Mouse (Mus musculus) WW6 (cell line): ENCODE measurements around the gene Bcl9.

Experiments
- DNase-seq: peaks from one replicate; pipeline ENCODE4 v3.0.0-alpha.2; 2013; ENCODE audit warnings: low read depth, low spot score

Bcl9 gene

GRCm38 (mm10) chr3:97232328-97232727 lies 65.4 kb downstream of the Bcl9 start:
- no peak for DNase-seq

GRCm38 (mm10) chr3:97231857-97232256 lies 65.9 kb downstream of the Bcl9 start:
- DNase-seq = no peak

DNA sequence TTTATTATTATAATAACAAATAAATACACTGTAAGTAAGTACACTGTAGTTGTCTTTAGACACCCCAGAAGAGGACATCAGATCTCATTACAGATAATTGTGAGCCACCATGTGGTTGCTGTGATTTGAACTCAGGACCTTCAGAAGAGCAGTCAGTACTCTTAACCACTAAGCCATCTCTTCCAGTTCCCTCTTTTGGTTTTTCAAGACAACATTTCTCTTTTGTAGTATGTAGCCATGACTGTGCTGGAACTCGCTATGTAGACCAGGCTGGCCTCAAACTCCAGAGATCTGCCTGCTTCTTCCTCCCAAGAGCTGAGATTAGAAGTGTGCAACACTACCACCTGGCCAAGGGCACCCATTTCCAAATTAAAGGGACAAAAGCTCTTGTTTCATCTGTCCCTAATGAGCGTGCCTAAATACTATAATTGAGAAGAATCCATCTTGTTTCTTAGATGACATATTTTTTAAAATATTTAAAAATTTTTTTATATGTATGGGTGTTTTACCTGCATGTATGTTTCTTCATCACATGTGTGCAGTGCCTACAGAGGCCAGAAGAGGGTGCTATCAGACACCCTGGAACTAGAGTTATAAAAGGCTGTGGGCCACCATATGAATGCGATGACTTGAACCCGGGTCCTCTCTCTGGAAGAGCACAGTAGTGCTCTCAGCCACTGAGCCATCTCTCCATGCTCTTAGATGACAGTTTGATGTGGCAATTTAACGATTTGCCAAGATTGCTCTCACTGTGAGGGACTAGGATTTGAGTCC lies 66.9 kb downstream of the Bcl9 start:
- DNase-seq = no peak

DNA sequence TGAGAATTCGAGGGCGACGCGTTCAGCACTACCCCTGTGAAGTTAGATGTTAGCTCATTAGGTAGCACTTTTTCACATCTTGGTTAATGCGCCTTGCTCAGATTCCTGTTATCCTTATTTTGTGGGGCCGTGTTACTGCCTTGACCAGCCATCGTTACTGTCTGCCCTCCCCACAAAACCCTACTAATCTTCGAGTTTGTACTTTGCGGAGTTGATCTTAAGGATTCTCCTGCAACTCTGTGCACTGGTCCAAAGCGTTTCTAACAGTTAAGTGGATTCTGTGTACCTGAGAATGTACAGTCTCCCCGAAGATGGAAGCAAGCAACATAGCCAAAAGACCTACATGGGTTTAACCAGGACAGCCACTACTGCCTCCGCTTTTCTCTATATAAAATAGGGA lies 69.3 kb downstream of the Bcl9 start:
- DNase-seq = no peak

DNA sequence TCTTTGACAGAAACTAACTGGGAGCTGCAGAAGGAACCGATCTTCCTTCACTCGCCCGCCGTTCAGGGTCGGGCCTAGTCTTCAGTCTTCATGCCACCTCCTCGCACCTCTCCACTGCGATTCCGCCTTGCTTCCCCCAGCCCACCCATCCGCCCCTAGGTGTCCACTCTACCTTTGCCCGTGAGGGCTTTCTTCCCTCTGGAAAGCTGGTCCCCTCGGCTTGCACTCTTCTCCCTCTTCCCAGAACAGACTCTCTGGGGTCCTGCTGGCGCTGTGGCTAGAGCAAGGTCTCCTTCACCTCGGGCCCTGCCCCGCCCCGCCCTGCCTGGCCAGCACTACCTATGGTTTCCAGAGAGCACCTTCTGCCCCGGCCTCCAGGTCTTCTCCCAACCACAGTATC lies 69.7 kb downstream of the Bcl9 start:
- no peak for DNase-seq

GRCm38 (mm10) chr3:97227259-97228005 lies 70.3 kb downstream of the Bcl9 start:
- DNase-seq = peak; percentile 71

DNA sequence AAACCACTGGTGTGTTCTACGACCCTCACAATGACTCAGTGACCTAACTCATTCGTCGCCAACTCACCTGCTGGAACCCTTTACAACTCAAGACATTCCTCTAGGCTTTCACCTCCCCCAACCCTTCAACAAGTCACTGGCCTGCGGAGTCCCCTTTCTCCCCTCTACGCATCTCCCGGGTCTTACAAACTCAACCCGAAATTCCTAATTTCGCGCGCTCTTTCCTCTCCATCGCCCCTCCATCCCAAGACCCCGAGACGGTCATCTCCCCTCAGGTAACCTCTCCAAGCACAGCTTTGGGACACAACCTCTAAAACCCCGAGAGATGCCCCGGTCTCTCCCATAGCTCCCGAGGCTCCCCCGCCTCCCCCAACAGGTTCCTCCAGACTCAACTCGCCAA lies 71.0 kb downstream of the Bcl9 start:
- no peak for DNase-seq

DNA sequence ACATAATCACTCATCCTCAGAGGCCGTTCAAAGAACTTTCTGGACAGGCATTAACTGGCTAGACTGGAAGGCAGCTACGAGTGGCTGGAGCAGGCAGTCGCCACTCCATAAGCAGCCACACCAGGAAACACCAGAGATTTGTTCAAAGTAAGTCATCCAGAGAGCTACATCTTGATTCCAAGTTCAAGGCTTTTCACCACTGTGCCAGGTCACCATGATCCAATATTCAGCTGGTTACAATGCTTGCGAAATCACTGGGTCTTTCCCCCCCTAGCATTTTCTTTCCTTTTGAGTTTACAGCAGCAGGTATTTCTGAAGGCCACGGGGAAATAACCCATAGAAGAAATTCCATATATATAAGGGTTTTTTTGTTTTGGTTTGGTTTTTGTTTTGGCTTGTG lies 72.5 kb downstream of the Bcl9 start:
- no peak for DNase-seq

DNA sequence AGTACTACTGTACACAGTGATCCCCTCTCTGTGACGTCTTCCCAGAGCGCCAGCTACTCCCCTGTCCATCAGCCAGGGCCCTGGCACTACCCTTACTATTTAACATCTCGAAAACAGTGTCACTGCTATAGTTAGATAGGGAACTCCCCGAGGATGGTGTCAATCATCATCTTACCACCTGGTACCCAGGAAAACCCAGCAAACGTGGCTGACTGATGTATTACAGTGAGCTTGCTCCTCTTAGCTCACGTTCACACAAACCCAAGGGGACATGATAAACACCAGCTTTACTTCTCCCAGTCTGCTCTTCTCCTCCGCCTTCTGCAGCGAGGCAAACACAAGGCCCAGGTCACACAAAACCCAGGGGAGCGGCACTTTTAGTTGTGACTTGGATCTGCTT lies 74.5 kb downstream of the Bcl9 start:
- DNase-seq = no peak

DNA sequence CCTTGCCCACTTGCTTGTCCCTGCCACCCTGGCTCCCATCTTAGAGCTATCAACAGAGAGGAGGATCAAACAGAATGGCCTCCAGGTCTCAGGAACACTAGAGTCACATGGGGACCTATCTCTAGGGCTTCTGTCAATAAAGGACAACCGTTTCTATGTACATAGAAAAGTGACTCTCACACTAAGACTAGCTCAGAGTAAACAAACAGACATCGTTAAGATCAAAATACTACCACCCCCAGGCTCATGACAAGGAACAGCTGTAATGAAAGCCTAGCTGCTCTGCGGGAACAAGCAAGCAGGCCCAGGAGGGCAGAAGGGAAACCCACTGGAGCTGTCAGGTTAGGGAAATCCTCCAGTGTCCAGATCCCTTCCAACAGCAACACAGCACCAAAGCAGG lies 82.2 kb downstream of the Bcl9 start:
- no peak for DNase-seq

- no peak for DNase-seq
Observed at GRCm38 (mm10) chr3:97214439-97214838, 83.3 kb downstream of the Bcl9 start.

GRCm38 (mm10) chr3:97213871-97214270 lies 83.8 kb downstream of the Bcl9 start:
- DNase-seq = no peak

DNA sequence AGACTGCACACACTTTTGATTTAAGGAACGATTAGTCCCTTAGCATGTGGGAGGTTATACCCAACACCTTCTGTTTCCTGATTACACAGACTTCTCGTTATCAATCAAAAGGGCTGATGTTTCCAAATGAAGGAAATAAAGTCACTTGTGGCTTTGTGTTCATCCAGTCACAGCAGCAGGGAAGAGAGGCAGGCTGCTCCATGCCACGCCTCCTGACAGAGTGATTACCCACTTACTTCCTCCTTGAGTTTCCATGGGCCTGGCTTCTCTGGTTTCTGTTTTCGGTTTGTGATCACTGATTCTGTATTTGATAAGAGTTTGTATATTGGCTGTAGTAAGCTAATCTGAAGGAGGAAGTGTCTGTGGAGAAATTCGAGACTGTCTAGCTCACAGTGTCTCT lies 86.5 kb downstream of the Bcl9 start:
- DNase-seq = no peak

- no peak for DNase-seq
Observed at GRCm38 (mm10) chr3:97209351-97209750, 88.4 kb downstream of the Bcl9 start.

- DNase-seq = no peak
Observed at GRCm38 (mm10) chr3:97206521-97206920, 91.2 kb downstream of the Bcl9 start.

DNA sequence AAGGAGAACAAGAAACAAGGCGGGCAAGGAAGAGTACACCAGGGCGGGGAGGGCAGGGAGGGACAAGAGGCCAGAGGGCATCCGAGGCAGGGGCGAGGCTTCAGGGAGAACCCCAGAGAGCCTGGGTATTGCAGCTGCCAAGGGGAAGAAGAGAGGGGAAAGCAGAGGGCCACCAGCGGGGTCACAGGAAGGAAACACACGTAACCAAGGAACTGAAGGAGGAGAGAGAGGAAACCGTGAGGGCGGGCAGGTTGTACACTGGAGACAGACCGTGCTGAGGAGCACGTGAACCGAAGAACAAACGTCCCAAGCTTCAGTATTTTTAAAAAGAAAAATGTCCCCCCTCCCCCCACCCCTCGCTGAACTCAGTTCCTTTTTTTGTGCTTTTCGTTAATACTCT lies 93.8 kb downstream of the Bcl9 start:
- DNase-seq = no peak

DNA sequence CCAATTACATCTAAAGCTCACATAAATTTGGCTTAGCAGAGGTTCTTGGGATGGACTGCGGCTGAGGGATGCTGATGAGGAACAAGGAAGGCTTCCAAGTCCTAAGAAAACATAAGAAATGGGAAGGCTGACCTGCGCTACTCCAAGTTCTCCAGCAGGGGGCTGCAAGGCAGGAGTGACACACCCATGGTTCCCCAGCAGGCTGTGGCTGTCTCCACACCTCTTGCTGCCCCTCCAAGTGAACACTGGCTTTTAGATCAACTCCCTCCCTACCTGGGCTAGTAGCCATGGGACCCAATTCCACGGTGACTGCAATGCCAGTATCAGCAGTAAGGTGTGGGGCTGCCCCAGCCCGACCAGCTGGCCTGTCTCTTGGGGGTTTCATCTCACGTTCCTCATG lies 95.8 kb downstream of the Bcl9 start:
- DNase-seq = peak; percentile 43

- no peak for DNase-seq
Observed at GRCm38 (mm10) chr3:97199261-97199660, 98.5 kb downstream of the Bcl9 start.

GRCm38 (mm10) chr3:97196571-97196970 lies 101.1 kb downstream of the Bcl9 start:
- no peak for DNase-seq

- peak; percentile 47 for DNase-seq
Observed at GRCm38 (mm10) chr3:97185098-97185860, 112.4 kb downstream of the Bcl9 start.

GRCm38 (mm10) chr3:97183810-97184209 lies 113.9 kb downstream of the Bcl9 start:
- no peak for DNase-seq

DNA sequence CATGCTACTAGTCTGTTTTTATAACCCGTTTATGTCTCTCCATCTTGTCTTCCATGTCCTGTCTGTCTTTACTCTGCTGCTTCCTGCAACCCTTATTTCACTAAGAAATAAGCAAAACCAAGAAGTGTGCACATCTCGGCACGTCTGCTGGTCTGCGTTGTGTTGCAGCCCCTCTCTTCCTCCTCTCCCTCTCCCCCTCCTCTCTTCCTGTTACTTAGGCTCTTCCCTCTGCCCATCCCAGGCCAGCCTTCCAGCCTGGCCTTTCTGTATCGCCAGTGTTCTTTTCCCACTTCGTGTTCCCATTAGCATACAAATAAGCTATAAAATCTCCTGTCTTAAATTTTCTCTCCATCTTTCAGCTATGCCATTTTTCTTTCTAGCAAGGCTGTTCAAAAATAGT lies 117.2 kb downstream of the Bcl9 start:
- DNase-seq = no peak
